Mouse (Mus musculus) c-Kit-negative CD71-positive TER-119-positive erythroid progenitor cells, embryonic 14.5 days (primary cell): Measurements from ENCODE around the gene Tmem273.

Experiments
- DNase-seq: peaks from one replicate; pipeline ENCODE4 v3.0.0-alpha.2; 2013; ENCODE audit warnings: low read depth, low spot score

Tmem273 gene

GRCm38 (mm10) chr14:32785556-32786130 is at the start of gene Tmem273:
Gene Tmem273 (plus strand): TSS chr14:32785963.
- no peak for DNase-seq

- no peak for DNase-seq
These were observed 49.2 kb upstream of the Tmem273 start for GRCm38 (mm10) chr14:32736561-32736960.

GRCm38 (mm10) chr14:32738586-32738985 is 47.2 kb upstream of the Tmem273 start:
- DNase-seq, result no peak

GRCm38 (mm10) chr14:32748519-32748918 is 37.2 kb upstream of the Tmem273 start:
- no peak for DNase-seq

GRCm38 (mm10) chr14:32750727-32751126 is 35.0 kb upstream of the Tmem273 start:
- no peak for DNase-seq

GRCm38 (mm10) chr14:32754286-32754685 is 31.5 kb upstream of the Tmem273 start:
- DNase-seq, result no peak

GRCm38 (mm10) chr14:32762177-32762576 is 23.6 kb upstream of the Tmem273 start:
- no peak for DNase-seq

GRCm38 (mm10) chr14:32770563-32770962 is 15.2 kb upstream of the Tmem273 start:
- no peak for DNase-seq

GRCm38 (mm10) chr14:32772085-32772484 is 13.7 kb upstream of the Tmem273 start:
- DNase-seq, result no peak

- no peak for DNase-seq
These were observed 13.0 kb upstream of the Tmem273 start for GRCm38 (mm10) chr14:32772791-32773190.

GRCm38 (mm10) chr14:32773456-32773855 is 12.3 kb upstream of the Tmem273 start:
- no peak for DNase-seq

GRCm38 (mm10) chr14:32776077-32776476 is 9.7 kb upstream of the Tmem273 start:
- no peak for DNase-seq

GRCm38 (mm10) chr14:32778362-32778761 is 7.4 kb upstream of the Tmem273 start:
- no peak for DNase-seq

GRCm38 (mm10) chr14:32782866-32783265 is 2.9 kb upstream of the Tmem273 start:
- DNase-seq, result no peak

GRCm38 (mm10) chr14:32784130-32784747 is 1.5 kb upstream of the Tmem273 start:
- no peak for DNase-seq

GRCm38 (mm10) chr14:32784748-32785134 is 1.0 kb upstream of the Tmem273 start:
- DNase-seq, result no peak

- no peak for DNase-seq
These were observed 1.9 kb downstream of the Tmem273 start for GRCm38 (mm10) chr14:32787691-32788090.

GRCm38 (mm10) chr14:32796375-32796774 is 10.6 kb downstream of the Tmem273 start:
- no peak for DNase-seq

GRCm38 (mm10) chr14:32797803-32798202 is 12.0 kb downstream of the Tmem273 start:
- DNase-seq, result no peak

GRCm38 (mm10) chr14:32798355-32798754 is 12.6 kb downstream of the Tmem273 start:
- DNase-seq, result no peak

GRCm38 (mm10) chr14:32800048-32800447 is 14.3 kb downstream of the Tmem273 start:
- no peak for DNase-seq

- no peak for DNase-seq
These were observed 15.4 kb downstream of the Tmem273 start for GRCm38 (mm10) chr14:32801016-32801661.

- DNase-seq, result no peak
These were observed 15.9 kb downstream of the Tmem273 start for GRCm38 (mm10) chr14:32801662-32802024.
